Mouse (Mus musculus) adrenal gland, postnatal 14 days (tissue): Measurements from ENCODE around the gene Kdelr3. TPM values are rescaled to one million over a fixed set of nuclear protein-coding genes. Genes with fewer than 3 reads are reported as not detected.

Source experiments
- DNase-seq: peaks from one replicate; pipeline ENCODE4 v3.0.0; 2021; ENCODE audit warnings: mixed read lengths
- long read RNA-seq, 2 experiments: library from polyadenylated mRNA; stranded (forward); transcript quantifications; one replicate each; pipeline ENCODE4 v2.0.0; 2021
- total RNA-seq: library from RNA; stranded (reverse); gene quantifications from 2 replicates; pipeline ENCODE4 v1.2.3, GENCODE M21; 2021

Kdelr3 gene
- 6.8 and 7.3 TPM in 2 replicates for total RNA-seq
- long read RNA-seq, experiment 1, partial matches to known transcripts, result 0 of 1 reads
- long read RNA-seq, experiment 1, other reads (novel, unspliced or antisense), result 0 of 1 reads
- long read RNA-seq, experiment 2, partial matches to known transcripts, result 0 of 2 reads
- long read RNA-seq, experiment 2, other reads (novel, unspliced or antisense), result 0 of 2 reads

DNA sequence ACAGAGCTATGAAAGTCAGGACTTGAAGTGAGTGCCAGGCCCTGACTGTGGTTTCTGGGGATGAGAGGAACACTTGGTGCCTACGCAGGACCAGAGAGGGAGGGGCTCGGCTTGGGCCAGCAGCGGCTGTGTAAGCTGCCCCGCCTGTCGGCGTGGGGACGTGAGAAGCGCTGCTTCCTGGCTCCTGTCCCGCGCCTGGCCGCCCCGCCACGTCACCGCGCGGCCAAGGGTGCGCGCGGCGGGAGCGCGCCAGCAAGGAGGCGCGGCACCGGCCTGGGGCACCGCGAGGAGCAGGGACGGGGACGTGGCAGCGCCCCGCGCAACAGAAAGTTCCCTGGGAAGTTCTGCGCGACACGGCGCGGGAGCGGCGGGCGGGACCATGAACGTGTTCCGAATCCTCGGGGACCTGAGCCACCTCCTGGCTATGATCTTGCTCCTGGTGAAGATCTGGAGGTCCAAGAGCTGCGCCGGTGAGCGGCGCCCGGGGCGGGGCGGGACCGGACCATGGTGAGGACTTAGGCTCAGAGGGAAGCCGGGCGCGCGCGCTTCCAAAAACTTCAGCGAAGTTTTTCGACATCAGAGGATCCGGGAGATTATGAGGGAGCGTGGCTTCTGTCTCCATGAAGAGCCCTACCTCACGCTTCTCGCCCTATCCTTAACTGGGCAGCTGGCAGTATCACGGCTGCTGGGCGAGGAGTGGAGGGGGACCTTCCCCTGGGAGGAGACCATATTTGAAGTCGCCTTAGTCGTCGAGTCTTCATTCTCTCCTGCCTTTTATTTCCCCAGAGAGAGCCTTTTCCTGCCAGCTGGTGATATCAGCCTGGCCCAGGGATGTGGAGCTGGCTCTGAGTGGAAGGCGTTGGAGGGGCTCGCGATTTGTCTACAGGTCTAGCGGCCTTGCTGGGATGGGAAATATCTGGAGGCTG is at the start of gene Kdelr3:
Gene Kdelr3, plus strand, starts transcription at position 241 of the 926 bp plus-strand sequence.
- DNase-seq, result peak; percentile 87

DNA sequence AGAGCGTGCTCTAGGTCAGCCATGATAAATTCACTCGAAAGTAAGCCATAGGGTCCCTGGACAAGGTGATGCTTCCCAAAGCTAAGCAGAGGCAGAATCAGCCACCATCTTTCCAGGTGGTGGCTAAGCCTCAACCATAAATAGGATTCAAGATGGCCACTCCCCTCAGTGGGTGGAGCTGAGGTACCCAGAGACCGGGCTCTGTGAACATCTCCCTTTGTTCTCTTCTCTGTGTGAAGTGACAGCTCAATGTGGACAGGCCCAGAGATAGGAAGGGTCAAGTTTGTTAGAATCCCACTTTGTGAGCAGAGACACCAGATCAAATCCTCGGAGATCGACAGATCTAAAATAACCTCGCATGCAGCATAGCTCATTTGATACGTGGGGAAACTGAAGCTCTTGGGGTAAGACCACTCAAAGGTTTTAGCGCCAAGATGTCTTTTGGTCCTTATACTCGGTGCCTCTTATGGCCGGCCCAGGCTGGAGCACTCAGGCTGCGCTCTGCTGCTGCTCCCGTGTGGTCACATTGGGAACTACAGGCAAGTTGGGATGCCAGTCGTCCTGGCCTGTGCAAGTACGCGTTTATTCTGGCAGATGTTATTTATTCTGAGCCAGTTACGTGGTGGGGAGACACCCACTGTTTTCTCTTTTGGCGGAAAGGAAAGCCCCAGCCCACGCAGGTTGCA is 49.5 kb upstream of the Kdelr3 start:
- DNase-seq, result peak; percentile 90

DNA sequence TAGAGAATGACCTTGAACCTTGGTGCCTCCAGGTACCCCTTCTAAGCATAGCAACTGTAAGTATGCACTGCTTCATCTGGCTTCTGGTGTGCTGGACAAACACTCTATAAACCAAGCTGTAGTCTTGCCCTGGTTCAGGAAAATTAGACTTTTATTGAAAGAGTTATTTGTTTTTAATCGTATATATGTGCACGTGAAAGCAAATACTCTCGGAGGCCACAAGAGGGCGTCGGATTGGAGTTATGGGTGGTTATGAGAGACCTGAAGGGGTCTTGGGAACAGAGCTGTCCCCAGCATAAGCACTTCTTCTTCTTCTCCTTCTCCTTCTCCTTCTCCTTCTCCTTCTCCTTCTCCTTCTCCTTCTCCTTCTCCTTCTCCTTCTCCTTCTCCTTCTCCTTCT is 46.6 kb upstream of the Kdelr3 start:
- DNase-seq, result no peak

DNA sequence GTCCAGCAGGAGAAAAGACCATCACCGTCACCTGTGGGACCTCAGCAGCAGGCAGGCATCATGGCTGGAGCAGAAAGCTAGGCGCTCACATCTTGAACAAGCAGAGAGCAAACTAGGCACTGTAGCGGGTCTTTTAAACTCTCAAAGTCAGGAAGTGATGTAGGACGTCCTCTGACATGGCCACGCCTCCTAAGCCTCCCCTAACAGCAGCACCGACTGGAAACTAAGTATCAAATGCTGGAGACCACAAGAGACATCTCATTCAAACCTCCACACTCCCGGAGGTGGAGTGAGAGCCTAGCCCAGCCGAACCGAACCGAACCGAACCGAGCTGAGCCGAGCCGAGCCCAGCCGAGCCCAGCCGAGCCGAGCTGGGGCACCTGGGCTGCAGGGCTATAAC is 45.6 kb upstream of the Kdelr3 start:
- no peak for DNase-seq

DNA sequence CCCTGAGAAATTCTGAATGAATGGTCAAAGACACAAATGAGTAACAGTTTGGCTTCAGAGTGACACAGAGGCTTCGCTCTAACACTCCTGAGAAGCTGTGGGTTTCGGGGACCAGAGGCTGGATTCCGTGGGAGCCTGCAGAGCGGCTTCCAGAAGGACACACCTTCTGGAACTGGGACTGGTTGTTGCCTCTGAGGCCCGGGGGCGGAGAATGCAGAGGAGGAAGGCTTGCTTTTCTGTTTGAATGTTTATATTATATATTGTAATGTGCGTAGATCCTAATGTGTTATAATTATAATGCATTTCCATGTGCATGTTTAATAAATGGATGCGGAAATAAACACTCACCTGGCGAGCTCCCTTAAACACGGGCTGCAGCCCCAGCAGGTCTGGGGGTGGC is 45.1 kb upstream of the Kdelr3 start:
- DNase-seq, result no peak

DNA sequence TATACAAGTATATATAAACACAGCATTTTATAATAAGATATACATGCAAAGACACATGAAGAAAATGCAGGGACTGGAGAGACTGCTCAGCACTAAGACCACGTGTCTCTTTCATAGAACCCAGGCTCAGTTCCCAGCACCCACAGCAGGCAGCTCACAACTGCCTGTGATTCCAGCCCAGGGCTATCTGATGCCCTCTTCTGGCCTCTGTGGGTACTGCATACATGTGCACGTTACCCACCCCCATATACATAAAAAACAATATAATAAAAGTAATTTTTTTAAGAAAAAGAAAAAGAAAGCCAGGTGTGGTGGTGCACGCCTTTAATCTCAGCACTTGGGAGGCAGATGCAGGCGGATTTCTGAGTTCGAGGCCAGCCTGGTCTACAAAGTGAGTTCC is 43.2 kb upstream of the Kdelr3 start:
- no peak for DNase-seq

DNA sequence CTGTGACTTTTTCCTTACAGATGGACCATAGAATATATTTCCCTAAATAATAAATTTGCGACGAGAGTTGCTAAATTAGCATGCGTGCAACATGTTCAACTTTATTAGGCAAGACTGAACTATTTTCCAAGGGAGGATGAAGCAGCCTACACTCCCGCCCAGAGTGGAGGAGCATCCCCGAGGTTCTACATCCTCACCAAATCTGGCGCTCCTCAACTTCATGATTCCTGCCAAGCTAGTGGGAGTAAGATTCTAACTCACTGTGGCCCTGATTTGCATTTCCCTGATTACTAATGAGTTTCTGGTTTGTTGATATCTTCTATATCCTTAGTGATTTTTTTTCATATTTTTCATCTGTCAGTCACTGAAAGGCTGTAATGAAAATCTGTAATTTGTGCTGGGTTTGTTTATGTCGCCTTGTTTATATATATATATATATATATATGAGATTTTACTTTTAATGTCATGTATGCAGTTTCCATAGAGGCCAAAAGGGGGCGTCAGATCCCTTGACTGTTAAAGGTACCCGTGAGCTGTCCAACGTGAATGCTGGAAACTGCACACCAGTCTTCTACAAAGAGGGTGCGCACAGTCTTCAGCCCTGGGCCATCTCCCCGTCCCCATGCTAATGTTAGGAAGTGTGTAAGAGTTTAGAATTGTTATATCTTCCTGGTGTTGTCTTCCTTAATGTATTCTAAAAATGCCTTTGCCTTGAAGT is 42.4 kb upstream of the Kdelr3 start:
- DNase-seq, result no peak

DNA sequence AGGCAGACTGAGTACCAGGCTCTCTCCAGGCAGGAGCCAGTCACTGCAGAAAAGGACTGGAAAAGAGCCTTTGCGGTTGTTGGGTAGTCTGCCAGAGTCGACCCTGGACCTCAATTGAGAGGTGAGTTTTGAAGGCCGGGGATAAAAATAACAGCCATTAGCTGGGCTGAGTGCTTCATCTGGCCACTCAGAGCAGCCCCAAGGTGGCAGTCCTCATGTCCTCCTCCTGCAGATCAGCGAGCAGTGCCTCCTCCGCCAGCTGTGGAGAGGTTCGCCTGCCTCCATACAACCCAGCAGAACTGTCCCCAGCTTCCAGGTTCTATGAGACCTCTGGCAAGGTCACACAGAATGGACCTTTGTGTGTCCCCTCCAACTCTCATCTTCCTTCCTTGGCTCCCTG is 39.0 kb upstream of the Kdelr3 start:
- DNase-seq, result peak; percentile 47

DNA sequence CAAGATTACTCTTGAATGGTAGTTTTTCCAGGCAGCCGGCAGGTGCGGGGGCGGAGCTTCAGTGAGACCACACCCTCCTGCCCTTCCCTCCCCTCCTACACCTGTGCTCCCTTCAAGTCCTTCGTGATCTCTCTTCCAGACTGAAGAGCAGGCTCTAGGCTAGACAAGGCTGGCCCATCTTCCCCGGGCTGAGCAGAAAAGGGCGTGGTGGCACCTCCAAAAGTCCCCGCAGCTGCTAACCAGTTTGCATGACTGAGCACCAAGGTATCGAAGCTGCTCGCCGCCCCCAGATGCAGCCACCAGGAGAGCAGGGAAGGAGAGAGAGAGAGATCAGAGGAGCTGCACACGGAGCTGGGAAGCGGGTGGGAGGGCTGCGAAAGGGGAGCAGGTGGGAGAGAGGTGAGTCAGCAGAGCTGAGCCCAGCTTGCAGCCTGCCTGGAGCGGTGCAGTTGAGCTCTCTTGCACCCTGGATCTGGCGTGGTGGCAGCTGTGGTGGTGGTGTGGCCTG is 35.0 kb upstream of the Kdelr3 start:
- no peak for DNase-seq

DNA sequence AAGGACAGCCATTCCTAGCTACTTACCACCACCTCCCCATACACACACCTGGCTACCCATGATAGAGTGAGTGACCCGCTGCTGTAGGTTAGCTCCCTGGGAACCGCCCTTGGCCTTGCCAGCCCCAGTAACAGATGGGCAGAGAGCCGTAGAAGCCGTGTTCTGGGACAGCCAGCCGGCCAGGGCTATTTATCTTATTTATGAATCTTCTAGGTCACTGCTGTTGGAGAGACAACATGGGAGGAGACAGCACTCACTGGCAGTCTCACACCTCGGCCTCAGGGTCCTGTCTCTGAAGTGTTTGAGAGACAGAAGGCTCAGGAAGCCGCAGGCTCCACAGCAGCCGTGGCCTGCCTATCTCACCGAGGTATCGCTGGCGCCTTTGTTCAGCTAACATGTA is 26.7 kb upstream of the Kdelr3 start:
- peak; percentile 67 for DNase-seq

DNA sequence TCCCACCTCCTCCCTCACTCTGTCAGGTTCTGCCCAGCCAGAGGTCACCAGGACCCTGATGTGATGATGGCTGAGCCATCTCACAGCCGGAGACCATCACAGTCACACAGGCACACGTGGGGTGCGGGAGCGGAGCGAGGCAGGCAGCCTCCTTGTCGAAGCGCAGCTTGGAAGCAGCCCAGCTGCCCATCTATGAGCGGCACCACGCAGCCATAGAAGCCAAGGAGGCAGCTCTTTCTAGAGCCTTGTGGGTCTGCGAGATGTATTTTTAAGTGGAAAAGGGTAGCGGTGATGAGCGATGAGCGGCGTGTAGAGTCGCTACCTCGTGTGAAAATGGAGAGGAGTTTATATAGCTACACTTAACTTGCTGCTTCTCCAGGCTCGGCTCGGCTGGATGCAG is 22.7 kb upstream of the Kdelr3 start:
- no peak for DNase-seq

DNA sequence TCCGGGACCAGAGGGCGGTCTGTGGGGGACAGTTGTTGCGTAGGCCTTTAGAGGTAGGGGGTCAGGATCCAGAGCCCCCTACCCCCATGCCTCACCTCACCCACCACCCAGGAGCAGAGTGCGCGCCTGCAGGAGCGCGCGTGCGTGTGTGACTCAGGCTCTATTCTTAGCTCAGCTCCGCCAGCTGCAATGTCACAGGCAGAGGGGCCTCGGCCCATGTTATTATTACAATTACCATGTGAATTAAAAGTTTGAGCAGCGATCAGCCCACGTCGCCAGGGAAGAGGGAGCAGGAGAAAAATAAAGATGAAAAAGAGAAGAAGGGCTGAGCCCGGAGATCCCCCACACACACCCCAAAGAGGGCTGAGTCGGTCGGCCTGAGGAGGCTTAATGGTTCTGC is 16.1 kb upstream of the Kdelr3 start:
- no peak for DNase-seq

DNA sequence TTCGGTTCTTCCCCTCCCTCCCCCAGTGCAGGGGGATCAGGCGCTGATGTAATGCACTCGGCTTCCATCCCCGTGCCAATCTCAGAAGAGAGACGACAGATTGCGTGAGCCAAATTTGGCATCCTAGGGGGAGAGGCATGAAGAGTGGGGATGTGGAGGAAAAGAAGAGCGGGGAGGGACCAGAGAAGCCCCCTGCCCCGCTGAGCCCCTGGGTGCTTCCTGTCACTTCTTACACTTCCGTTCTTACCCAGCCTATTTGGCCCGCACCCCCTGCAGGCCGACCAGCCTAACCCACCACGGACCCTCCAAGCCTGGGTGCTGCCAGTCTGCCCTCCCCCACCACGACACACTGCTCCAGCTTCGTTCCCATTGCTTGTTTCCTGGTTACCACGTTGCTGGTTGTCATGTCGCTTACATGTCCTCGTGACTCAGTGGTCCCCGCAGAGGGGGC is 13.3 kb upstream of the Kdelr3 start:
- DNase-seq, result no peak

DNA sequence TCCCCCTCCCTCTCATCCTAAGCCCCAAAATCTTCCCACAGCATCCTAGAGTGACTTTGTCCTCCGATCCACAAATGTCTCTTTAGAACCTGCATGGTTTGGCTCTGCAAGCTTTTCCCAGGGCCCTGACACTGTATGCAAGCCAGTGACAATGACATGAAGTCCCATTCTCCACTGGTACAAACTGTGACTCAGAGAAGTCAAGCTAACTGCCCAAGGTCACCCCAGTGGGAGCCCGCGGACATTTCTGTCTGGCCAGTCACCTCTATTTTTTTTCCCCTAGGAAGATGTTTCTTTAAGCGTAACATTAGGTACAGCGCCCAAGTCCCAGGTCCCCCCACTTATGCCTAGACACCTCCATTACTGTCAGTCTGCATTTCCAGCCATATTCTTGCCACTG is 12.8 kb upstream of the Kdelr3 start:
- peak; percentile 73 for DNase-seq

DNA sequence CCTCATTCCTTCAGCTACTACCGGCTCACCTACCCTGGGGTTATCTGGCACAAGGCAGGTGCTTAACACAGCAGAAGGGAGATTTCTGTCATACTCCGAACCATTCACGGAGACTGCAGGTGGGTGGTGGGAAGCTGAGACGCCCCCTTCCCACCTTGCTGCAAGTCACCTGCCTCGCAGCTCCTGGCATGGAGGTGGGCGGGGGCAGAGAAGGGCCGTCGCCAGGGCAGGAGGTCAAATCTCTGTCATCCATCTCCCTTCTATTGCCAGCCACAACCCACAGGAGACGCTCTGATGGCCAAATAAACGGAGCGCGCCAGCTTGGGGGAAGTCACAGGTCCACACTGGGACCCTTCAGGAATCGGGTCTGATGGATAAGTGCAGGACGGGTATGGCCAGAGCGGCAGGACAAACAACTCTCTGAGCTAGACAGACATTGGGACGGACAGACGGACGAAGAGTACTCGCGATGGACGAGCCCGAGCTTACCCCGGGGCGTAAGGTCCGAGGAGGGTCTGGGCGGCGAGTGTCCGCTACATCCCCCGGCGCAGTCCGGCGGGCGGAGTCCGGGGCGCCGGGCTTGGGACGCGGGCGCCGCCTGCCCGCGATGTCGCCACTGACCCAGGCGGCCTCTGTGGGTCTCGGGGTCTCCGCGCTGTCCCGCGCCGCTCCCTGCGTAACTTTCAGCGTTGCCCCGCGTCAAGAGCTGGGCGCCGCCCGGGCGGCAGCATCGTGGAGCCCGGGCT is 11.3 kb upstream of the Kdelr3 start, which contains the start of gene Kcnj4:
Gene Kcnj4, minus strand, starts transcription at position 535 of the 746 bp plus-strand sequence.
- no peak for DNase-seq

DNA sequence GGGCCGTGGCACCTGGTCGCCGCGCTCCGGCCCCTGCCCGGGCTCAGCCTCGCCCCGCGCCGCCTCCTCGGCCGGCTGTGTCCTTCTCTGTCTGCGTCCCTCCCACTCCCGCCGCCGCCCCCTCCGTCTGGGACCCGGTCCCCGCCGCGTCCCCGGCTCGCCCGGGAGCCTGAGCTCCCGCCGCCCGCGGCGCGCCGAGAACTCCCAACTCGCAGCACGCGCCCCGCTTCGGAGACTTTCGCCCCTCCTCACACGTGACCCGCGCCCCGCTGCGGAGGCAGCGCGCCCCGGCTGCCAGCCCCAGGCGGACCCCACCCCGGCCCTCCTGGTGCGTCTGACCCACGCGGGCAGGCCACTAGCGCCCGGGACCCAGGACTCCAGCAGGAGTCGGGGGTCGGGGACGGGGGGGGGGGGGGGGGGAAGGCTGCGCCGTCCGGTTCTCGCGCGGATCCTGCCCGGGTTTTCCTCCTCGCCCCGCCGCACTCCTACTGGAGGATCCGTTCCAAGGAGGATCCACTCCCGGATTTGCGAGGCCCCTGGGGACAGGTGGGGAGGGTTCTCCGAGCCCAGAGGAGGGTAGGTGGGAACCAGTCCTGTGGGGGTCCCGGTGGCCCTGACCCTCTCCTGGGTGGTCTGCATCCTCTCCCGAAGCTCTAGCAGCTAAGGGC is 10.5 kb upstream of the Kdelr3 start:
- DNase-seq, result peak; percentile 82

DNA sequence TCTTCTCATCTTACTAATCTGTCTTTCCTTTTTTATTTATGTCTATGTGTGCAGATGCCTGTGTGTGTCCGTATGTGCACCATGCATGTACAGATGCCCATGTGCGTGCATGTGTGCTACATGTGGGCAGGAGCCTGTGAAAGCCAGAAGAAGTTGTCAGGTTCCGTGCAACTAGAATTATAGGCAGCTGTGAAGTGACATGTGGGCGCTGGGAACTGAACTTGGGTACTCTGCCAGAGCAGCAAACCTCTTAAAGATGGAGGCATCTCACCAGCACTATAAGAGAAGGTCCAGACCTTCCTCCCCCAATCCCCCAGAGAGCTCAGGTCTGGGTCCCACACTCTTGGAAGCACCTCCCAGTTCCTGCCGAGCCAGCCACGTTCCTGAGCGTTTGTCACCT is 9.8 kb upstream of the Kdelr3 start:
- no peak for DNase-seq

DNA sequence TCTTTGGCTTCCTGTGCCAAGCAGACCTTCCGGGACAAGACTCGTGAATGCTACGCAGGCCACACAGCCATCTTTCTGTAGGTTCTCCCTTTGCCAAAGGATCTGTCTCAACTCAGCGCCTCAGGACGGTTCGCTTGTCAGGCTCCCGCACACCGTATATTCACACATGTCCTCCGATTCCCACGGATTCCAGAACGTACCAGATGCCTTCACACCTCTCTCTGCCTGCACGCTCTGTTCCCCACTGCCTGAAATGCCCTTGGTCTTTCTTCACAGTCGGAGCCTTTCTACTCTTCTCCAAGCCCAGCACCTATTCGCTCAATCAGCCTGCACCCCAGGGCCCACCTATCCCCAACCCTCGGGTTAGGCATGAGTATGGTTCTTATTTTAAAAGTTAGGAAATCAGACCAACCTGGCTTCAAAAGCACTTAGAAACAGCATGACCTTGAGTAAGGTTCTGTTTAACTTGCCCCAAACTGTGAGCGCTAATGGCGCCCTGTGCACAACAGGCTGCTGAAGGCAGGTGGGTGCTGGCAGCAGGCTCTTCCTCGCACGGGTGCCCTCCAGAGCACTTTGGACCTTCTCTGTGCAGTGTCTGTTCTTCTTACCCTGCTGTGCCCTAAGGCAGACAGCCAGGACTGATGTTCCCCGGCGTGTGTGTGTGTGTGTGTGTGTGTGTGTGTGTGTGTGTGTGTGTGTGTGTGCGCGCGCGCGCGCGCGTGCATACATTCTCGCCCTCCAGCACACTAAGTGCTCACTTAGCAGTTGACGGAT is 9.0 kb upstream of the Kdelr3 start:
- no peak for DNase-seq

DNA sequence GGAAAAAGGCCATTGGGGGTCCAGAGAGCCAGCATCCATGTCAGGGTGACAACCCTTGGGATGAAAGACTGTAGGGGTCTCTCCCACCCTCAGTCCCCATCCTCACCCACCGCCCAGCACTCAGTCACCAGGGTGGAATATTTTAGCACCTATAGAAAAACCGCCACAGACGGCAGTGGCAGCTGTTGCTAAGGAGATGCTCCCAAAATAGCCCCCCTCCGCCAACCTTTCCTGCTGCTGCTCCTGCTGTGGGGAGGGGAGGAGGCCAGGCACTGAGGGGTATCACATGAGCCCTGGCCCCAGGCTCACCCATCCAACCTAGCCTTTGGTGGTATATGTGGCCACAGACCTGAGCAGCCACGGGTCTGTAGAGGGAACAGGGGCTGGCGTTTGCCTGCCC is 6.2 kb upstream of the Kdelr3 start:
- no peak for DNase-seq

DNA sequence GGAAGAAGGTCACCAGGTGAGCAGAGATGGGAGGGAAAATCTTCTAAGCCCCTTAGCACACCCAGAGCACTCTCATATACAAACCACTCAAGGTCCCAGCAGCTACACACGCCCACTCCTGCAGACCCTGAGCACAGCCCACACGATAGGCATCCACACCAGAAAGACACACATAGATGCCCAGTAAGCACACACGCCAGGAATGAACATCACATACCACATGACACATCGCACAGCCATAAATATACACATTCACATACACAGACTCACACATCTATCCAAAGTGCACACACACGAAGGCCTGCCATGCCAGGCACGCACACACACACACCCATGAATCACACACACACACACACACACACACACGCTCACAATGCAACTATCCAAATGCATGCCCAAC is 5.8 kb upstream of the Kdelr3 start:
- no peak for DNase-seq
